Mouse (Mus musculus) thymus, postnatal 36 days (tissue): ENCODE measurements around the gene Actl11.

Source experiments
- DNase-seq, 2 experiments: peaks; one replicate each; pipeline ENCODE4 v3.0.0; 2022; ENCODE audit warnings: mixed read lengths in 2 of 2

The Actl11 gene

GRCm38 (mm10) chr9:107923021-107923420 is 5.2 kb upstream of the Actl11 start:
- DNase-seq, result peak; percentile 58 to 65

GRCm38 (mm10) chr9:107923956-107924355 is 4.3 kb upstream of the Actl11 start:
- no peak for DNase-seq

DNA sequence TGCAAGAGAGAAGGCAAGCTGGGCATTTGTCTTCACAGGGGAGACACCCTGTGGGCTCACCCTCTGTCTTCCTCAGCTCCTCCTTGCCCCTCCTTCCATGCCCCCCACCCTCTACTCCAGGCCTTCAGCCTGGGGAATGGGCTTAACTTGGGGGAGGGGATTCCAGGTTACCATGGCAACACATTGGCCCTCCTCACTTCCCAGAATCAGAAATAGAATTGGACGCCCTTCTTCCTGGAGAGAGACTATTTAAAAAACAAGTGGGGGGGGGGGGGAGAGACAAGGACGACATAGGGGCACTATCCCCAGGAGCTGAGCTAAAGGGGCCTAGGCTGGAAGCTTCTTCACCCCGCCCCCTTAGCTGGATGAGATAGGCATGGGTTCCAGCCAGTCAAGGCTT is 3.0 kb upstream of the Actl11 start:
- DNase-seq, result no peak

- no peak for DNase-seq
These were observed 1.3 kb upstream of the Actl11 start for GRCm38 (mm10) chr9:107926920-107927420.

DNA sequence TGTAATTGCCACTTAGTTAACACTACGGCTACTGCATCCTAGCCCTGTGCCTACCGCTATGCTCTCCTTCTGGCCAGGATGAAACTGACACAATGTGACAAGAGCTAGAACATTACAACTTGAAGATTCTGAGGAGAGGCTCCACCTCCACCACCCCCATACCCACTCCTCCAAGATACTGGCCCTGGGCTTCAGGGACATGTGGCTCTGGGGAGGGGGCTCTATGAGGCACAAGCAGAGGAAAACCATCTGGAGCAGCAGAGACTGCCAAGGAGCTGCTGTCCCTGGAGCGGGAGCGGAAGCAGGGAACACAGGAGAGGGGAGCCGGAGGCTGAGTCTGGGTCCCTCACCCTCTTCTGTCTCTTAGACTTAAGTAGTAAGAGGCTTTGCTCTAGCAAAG is 520 bp upstream of the Actl11 start:
- DNase-seq, result no peak

DNA sequence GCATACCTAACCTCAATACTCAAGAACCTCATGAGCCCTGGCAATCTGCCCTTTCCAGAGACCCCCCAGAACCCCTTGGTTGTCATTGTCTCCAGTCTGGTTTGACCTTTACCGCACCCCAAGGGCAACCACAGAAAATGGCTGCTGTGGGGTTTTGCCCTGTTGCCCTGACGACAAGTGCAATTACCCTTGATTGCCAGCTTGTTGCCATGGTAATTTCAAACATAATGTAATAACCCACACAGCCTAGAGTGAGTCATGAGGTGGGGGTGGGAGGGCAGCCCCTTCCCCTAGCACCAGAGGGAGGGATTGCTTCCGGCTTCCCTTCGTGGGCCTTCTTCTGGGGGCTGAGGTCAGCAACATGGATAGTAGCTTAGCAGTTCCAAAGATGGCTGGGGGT is 4.0 kb downstream of the Actl11 start:
- DNase-seq, result no peak

GRCm38 (mm10) chr9:107934146-107934545 is 5.9 kb downstream of the Actl11 start:
- DNase-seq, result no peak

- no peak for DNase-seq
These were observed 7.1 kb downstream of the Actl11 start, which contains the start of gene Camkv for GRCm38 (mm10) chr9:107935374-107935773. Gene Camkv, plus strand, starts transcription at chr9:107935674.

- peak; percentile 82 to 90 for DNase-seq
These were observed 7.5 kb downstream of the Actl11 start for GRCm38 (mm10) chr9:107935790-107936214.

GRCm38 (mm10) chr9:107936215-107936822 is 8.1 kb downstream of the Actl11 start:
- DNase-seq, result peak in 1 of 2 experiments; percentile 52

GRCm38 (mm10) chr9:107936831-107937230 is 8.6 kb downstream of the Actl11 start:
- DNase-seq, result peak in 1 of 2 experiments; percentile 9

DNA sequence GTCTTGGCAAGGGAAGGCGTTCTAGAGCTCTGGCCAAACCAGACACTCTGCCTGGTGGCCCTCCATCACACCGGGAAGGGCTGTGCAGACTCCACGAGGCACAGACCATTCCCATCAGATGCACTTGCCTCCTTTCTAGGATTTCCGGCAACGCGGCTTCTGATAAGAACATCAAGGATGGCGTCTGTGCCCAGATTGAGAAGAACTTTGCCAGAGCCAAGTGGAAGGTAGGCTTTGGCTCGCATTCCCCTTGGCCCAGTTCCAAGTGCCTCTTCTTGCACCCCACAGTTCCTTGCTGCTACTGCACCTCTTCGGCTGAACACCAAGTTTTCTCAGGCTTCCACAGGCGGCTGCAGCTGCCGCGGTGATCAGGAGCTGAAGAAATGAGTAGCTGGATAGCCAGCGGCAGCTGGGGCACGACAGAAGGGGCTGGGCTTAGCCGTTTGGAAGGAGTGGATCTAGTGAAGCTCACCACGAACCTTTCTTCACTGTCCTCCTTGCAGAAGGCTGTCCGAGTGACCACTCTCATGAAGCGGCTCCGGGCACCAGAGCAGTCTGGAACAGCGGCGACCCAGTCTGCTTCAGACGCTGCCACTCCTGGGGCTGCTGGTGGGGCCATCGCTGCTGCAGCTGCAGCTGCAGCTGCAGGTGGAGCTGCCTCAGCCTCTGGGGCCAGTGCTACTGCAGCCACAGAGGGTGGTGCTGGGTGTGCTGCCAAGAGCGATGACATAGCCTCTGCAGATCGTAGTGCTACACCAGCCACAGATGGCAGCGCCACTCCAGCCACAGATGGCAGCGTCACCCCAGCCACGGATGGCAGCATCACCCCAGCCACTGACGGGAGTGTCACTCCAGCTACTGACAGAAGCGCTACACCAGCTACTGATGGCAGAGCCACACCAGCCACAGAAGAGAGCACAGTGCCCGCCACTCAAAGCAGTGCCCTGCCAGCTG is 19.2 kb downstream of the Actl11 start:
- DNase-seq, result no peak

GRCm38 (mm10) chr9:107949184-107949921 is 21.1 kb downstream of the Actl11 start:
- DNase-seq, result no peak

DNA sequence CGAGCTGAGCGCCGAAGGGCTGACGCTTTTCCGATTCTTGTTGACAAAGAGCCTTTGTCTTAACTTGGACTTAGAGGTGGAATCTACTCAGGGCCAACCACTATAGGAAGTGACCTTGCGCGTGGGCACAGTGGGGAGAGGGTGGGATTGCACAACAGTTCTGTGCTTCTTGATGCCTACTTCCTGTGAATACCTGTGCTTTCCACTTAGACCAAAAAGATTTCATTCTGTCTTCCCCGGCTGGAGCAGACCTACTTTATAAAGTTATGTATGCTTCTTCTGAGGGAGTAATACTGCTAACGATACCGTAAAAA is 21.6 kb downstream of the Actl11 start, which contains the start of gene Traip:
Gene Traip, plus strand, starts transcription at position 215 of the 314 bp plus-strand sequence.
- DNase-seq, result no peak

DNA sequence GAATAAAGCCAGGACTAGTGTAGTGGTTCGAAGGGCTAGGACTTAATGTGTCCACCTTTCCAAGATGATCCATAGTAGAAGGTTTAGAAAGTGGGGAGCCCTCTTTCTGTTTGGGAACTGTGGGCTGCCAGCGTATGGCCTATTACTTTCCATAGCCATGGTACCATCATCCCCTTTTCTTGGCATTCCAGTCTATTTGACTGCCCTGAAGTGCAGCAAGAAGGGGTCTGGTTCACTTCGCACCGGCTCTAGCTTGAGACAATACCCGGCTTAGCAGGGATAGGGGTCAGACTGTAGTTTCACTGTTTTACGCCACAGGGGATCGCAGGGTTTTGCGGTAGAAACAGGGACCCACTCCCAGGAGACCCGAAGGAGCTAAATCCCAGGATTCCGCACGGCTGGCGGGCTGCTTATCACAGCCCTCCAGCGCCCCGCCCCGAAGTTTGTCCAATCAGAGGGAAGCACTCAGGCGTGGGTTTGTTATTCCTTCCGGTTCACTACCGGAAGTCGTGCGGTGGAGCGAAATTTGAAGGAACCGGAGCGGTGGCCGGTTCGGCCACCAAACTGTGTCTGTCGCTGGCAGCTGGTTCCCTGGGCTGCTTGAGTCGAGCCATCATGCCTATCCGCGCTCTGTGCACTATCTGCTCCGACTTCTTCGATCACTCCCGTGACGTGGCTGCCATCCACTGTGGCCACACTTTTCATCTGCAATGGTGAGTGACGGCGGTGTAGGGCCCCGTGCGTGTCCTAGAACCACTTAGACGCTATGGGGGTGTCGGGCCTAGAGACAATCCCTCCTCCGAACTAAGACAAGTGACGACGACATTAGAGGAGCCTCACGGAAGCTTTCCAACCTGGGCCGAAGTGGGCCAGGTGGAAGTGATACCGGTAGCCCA is 22.4 kb downstream of the Actl11 start:
- DNase-seq, result peak; percentile 85 to 86

DNA sequence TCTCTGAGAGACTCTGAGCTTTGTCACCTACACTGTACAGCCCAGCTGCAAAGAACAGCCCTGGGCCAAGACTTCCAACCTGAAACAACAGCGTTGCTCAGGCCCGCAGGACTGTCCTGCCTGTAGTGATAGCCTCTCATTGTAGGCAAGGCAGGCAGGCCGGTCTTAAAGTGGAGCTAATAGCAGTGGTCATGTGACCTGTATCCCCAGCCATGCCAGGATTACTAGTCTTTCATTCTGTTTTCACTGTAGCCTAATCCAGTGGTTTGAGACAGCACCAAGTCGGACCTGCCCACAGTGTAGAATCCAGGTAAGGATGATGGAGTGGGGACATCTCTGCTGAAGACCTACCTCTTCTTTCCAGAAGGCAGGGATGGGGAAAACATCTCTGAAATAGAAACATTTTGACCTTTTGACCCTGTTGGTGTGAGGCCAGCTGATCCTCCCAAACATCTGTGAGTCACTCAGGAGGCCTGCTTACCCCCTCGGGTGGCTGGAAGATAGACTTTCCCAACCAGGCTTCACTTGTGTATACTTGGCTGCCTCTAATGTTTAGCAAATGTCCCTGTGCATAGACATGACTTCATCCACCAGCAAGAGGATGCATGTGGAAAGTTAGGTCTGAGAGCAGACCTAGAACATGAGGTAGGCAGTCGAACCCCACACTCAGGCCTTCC is 27.5 kb downstream of the Actl11 start:
- DNase-seq, result no peak

- DNase-seq, result no peak
These were observed 28.9 kb downstream of the Actl11 start for GRCm38 (mm10) chr9:107957141-107957540.

DNA sequence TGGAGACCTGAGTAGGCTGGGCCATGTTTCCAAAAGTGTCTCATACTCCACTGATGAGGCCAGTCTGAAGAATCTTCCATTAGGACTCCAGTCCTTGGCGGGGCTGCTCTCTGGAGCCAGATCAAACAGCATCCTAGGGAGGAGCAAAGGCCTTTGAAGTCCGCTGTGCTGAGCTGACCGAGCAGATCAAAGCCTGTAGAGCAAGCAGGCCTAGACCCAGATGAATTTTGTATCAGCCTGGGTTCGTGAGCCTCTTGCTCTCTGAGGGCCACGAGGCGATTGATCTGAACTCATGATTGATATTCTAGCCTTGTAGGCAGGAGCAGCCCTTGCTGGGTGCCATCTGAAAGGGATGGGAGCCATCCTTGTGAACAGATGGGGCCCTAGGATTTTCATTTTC is 31.6 kb downstream of the Actl11 start:
- DNase-seq, result no peak

GRCm38 (mm10) chr9:107960928-107961327 is 32.7 kb downstream of the Actl11 start:
- DNase-seq, result no peak

DNA sequence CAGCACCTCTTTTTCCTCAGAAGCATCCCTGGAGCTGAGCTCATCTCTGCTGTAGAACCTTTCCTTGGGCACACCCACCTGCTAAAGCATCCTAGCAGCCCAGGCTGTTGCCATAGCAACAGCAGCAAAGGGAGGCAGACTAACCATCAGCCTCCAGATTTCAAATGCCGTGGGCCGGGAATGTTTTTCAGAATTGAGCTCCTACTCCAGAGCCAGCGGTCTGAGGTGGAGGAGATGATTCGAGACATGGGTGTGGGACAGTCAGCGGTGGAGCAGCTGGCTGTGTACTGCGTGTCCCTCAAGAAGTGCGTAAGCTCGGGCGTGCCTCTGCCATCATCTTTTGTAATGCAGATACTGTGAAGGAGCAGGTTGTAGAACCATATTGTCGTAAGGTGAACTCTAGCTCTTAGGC is 33.1 kb downstream of the Actl11 start:
- no peak for DNase-seq

DNA sequence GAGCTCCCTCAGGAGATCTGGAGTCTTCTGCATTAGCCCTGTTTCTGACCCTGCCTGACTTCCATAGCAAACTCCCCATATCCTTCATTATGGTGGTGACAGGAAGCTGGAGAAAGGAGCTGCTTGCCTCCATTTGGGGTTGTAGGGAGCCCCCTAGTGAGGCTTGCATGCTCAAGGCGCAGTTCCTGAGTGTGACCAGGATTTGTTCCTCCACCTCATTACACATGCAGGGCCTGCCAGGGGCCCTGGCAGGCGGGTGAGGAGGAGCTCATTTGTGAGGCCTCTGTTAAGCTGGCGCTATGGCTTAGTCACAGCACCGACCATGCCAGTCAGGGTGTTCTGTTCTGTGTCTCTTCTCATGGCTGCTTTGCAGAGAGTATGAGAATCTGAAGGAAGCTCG is 33.6 kb downstream of the Actl11 start:
- DNase-seq, result no peak
